Mouse (Mus musculus): ENCODE results near the gene Drg1. TPM values are rescaled to one million over a fixed set of nuclear protein-coding genes. Genes with fewer than 3 reads are reported as not detected.
A peak's percentile ranks its signal among the peaks of the same experiment; 100 is the strongest.

Gene Drg1
- polyA plus RNA-seq, 1 experiment from 2014 or later = 249 TPM

DNA sequence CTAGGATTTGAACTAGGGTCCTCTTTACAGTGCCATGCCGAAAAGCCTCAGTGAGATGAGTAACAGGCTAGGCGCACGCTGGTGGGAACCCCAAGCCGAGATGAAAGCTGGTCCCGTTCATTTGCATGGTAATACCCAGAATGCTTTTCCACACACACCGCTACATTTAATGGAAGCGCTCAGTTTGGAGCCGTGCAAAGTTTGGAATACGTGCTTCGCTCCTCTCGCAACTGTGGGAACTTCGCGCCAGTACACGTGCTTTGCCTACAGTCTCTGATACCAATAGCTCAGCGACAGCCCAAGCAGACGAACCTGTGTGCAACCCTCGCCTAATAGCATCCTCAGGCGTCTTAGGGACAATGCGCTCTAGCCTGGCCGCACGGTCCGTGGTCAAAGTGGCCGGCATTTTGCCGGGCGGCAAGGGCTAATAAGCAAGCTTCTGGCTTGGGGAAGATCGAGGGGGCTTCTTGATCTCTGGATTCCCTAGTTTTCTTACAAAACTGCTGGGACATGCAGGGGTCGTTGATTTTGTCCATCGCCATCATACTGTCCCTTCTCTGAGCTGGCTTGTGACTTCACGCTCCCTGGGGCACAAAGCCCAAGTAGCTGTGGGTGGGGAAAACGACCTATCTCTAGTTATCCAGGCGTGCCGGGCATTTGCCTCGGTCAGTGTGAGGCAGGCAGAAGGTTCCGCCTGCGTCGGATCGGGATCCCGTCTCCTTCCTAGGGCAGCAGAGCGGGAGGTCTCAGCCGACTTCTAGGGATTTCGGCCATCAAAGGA, 22.5 kb upstream of the Drg1 start, which contains the start of gene Patz1:
TSS of gene Patz1 (plus strand) at position 354 of the 781 bp plus-strand sequence.
- ATAC-seq (replicated peaks) = no peak; the same call in 1 of the 2 replicates

DNA sequence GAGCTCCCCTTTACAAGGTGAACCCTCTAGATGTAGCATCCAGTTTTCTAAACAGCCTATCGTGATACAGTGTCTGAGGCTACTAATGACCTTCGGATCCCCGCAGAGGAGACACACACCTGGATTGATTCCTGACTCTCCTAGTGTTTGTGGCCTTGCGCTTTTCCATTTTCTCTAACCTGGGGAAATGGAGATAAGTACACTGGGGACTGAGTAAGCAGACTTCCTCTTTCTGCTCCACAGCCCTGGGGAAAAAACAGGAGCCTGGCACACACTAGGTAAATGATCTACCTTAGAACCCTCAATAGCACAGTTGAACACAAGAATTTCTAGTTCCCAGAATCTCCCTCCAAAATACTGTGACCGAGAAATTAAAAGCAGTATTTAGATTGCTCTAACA, 21.7 kb upstream of the Drg1 start:
- peak overlapping the region; percentile 93 for H3K4me2 ChIP-seq (replicated peaks)
- H3K4me3 ChIP-seq = no peak overlapping the region; the same call in 1 of the 2 replicates
- H3K9ac ChIP-seq (replicated peaks) = 0 out of 2 replicates have a peak overlapping the region, but pooled peaks have one; percentile 99
- no peak for ATAC-seq (replicated peaks)
- peak overlapping the region; percentile 100 for H3K27ac ChIP-seq (replicated peaks)
- no peaks in the 10 kb centered on the region for H3K27me3 ChIP-seq
- no peaks in the 10 kb centered on the region for H3K36me3 ChIP-seq
- 66% methylated on average over 5 of the region's 5 CpGs for WGBS
- H3K4me1 ChIP-seq = peaks cover 19% of the 10 kb centered on the region
- H3K9me3 ChIP-seq = no peaks in the 10 kb centered on the region

More for the DNA sequence above, 22.5 kb upstream of the Drg1 start, which contains the start of gene Patz1:
- 0% methylated on average over 41 of the region's 41 CpGs for WGBS
- peak within 1 kb of the TSS; percentile 93 for H3K4me2 ChIP-seq (replicated peaks)
- H3K9ac ChIP-seq (replicated peaks) = peak within 1 kb of the TSS; percentile 99
- H3K9me3 ChIP-seq = no peaks in the 10 kb centered on the region
- H3K4me3 ChIP-seq = peak within 1 kb of the TSS; percentile 75
- H3K27ac ChIP-seq (replicated peaks) = peak within 1 kb of the TSS; percentile 100
- H3K36me3 ChIP-seq = no peaks in the 10 kb centered on the region
- no peaks in the 10 kb centered on the region for H3K27me3 ChIP-seq
- peaks cover 27% of the 10 kb centered on the region for H3K4me1 ChIP-seq

- peak overlapping the region; percentile 100 for H3K27ac ChIP-seq (replicated peaks)
- no peak overlapping the region for H3K4me2 ChIP-seq (replicated peaks)
- ATAC-seq (replicated peaks) = no peak
- H3K27me3 ChIP-seq = no peaks in the 10 kb centered on the region
- H3K9ac ChIP-seq (replicated peaks) = no peak overlapping the region
- H3K4me1 ChIP-seq = peaks cover 15% of the 10 kb centered on the region
- H3K4me3 ChIP-seq = no peak overlapping the region
- H3K9me3 ChIP-seq = no peaks in the 10 kb centered on the region
- WGBS = 23% methylated on average over 6 of the region's 6 CpGs
- no peaks in the 10 kb centered on the region for H3K36me3 ChIP-seq
Observed at GRCm38 (mm10) chr11:3287131-3287530, 20.9 kb upstream of the Drg1 start.

DNA sequence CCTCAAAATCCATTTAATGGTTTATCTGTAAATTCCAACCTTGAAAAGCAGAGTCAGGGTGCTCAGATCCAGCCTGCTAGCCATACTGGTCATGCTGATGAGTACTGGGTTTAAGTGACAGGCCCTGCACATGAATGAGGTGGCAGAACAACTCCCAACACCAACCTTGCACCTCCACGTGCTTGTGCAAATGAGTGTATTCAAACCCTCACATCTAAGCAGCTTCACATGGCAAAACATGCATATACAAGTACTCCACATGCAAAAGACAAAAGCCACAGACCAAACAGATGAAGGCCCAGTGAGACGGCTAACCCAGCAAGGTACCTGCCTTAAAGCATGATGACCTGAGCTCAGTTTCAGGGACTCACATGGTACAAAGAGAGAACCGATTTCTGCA, 19.7 kb upstream of the Drg1 start:
- no peak for ATAC-seq (replicated peaks)
- 86% methylated on average over 3 of the region's 3 CpGs for WGBS
- Histone ChIP-seq H3K9me3 (no peaks in the 10 kb centered on the region; the same call in 1 of the 2 replicates), H3K4me1 (peaks cover 15% of the 10 kb centered on the region), H3K27ac (replicated peaks) (no peak overlapping the region), H3K4me3 (no peak overlapping the region), H3K4me2 (replicated peaks) (no peak overlapping the region), H3K36me3 (no peaks in the 10 kb centered on the region), H3K27me3 (no peaks in the 10 kb centered on the region), H3K9ac (replicated peaks) (no peak overlapping the region)

DNA sequence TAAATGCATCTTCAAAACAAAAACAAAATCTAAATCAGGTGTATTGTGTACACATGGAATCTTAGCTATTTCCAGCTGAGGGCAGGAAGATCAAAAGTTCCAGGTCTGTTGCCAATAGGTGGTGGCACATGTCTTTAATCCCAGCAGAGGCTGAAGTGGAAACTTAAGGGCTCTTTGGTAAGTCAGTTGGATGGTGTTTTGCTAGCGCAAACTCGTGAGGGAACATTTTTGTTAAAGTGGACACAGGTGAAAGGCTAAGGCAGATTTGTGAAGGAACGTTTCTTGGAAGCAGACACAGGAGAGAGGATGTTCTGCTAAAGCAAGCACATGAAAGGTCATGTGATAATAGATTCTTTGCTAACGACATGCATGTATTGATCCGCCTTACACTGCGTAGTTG, 17.4 kb upstream of the Drg1 start:
- ATAC-seq (replicated peaks) = no peak
- H3K9ac ChIP-seq (replicated peaks) = no peak overlapping the region

DNA sequence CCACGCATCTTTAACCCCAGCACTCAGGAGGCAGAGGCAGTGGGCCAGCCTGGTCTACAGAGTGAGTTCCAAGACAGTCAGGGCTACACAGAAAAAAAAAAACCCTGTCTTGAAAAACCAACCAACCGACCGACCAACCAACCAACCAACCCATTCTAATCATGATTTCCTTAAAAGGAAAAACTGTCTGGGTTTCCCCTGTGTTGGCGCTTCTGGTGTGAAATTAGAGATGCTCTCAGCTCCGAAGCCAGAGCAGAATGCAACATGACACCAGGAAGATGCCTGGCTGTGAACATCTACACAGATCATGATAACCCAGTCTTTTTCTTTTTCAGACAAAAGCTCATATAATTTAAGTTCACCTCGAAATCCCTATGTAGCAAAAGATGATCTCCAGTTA, 16.7 kb upstream of the Drg1 start:
- no peak overlapping the region for H3K9ac ChIP-seq (replicated peaks)
- H3K9me3 ChIP-seq = no peaks in the 10 kb centered on the region; the same call in 1 of the 2 replicates
- H3K4me2 ChIP-seq (replicated peaks) = no peak overlapping the region
- 91% methylated on average over 6 of the region's 6 CpGs for WGBS
- no peak for ATAC-seq (replicated peaks)
- H3K36me3 ChIP-seq = no peaks in the 10 kb centered on the region
- peaks cover 7% of the 10 kb centered on the region; the same call in 1 of the 2 replicates for H3K4me1 ChIP-seq
- H3K27ac ChIP-seq (replicated peaks) = no peak overlapping the region
- H3K27me3 ChIP-seq = no peaks in the 10 kb centered on the region
- H3K4me3 ChIP-seq = no peak overlapping the region

More for the DNA sequence above, 17.4 kb upstream of the Drg1 start:
- 91% methylated on average over 6 of the region's 6 CpGs for WGBS
- H3K4me1 ChIP-seq = peaks cover 13% of the 10 kb centered on the region
- H3K4me2 ChIP-seq (replicated peaks) = no peak overlapping the region
- no peaks in the 10 kb centered on the region for H3K36me3 ChIP-seq
- H3K27me3 ChIP-seq = no peaks in the 10 kb centered on the region
- no peak overlapping the region for H3K27ac ChIP-seq (replicated peaks)
- no peak overlapping the region for H3K4me3 ChIP-seq
- no peaks in the 10 kb centered on the region; the same call in 1 of the 2 replicates for H3K9me3 ChIP-seq

- no peak for ATAC-seq (replicated peaks)
- Histone ChIP-seq H3K9me3 (no peaks in the 10 kb centered on the region; the same call in 1 of the 2 replicates), H3K9ac (replicated peaks) (no peak overlapping the region), H3K27me3 (no peaks in the 10 kb centered on the region), H3K27ac (replicated peaks) (no peak overlapping the region), H3K36me3 (no peaks in the 10 kb centered on the region), H3K4me3 (no peak overlapping the region), H3K4me1 (no peaks in the 10 kb centered on the region), H3K4me2 (replicated peaks) (no peak overlapping the region)
- WGBS = 77% methylated on average over 2 of the region's 2 CpGs
Observed at GRCm38 (mm10) chr11:3279729-3280128, 13.5 kb upstream of the Drg1 start.

DNA sequence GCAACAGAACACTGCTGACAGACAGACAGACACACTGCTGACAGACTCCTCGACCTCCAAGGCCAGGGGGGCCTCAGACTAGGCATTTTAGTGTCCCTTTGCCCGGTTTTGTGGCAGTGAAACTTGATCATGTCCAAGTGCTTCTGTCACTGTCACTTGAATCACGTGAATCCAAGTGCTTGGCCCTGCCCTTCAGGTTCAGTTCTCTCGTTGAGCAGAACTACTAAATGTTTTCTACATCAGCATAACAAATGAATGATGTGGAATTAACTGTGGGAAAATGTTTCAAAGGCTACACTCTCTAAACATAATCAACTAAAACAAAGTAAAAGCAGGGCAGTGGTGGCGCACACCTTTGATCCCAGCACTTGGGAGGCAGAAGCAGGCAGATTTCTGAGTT, 12.1 kb upstream of the Drg1 start:
- Histone ChIP-seq H3K36me3 (no peaks in the 10 kb centered on the region), H3K9me3 (no peaks in the 10 kb centered on the region; the same call in 1 of the 2 replicates), H3K4me2 (replicated peaks) (no peak overlapping the region), H3K4me3 (no peak overlapping the region), H3K27me3 (no peaks in the 10 kb centered on the region), H3K27ac (replicated peaks) (no peak overlapping the region), H3K4me1 (no peaks in the 10 kb centered on the region), H3K9ac (replicated peaks) (no peak overlapping the region)
- 60% methylated on average over 5 of the region's 5 CpGs for WGBS
- ATAC-seq (replicated peaks) = no peak

GRCm38 (mm10) chr11:3269241-3269640, 3.0 kb upstream of the Drg1 start:
- Histone ChIP-seq H3K27me3 (no peaks in the 10 kb centered on the region), H3K36me3 (peaks cover 1% of the 10 kb centered on the region; the same call in 1 of the 2 replicates), H3K9me3 (no peaks in the 10 kb centered on the region), H3K4me3 (no peak overlapping the region), H3K27ac (replicated peaks) (no peak overlapping the region), H3K9ac (replicated peaks) (no peak overlapping the region), H3K4me1 (peaks cover 23% of the 10 kb centered on the region), H3K4me2 (replicated peaks) (no peak overlapping the region)
- no peak for ATAC-seq (replicated peaks)
- 28% methylated on average over 4 of the region's 4 CpGs for WGBS

- peak overlapping the region; percentile 99; the same call in 1 of the 2 replicates for H3K9ac ChIP-seq (replicated peaks)
- H3K36me3 ChIP-seq = peaks cover 16% of the 10 kb centered on the region
- H3K27ac ChIP-seq (replicated peaks) = peak overlapping the region; percentile 95
- WGBS = 51% methylated on average over 7 of the region's 7 CpGs
- H3K9me3 ChIP-seq = no peaks in the 10 kb centered on the region
- ATAC-seq (replicated peaks) = no peak
- no peaks in the 10 kb centered on the region for H3K27me3 ChIP-seq
- H3K4me1 ChIP-seq = peaks cover 36% of the 10 kb centered on the region
- H3K4me2 ChIP-seq (replicated peaks) = peak overlapping the region; percentile 39
- H3K4me3 ChIP-seq = peak overlapping the region; percentile 87
Observed at GRCm38 (mm10) chr11:3267133-3267532, 918 bp upstream of the Drg1 start.

DNA sequence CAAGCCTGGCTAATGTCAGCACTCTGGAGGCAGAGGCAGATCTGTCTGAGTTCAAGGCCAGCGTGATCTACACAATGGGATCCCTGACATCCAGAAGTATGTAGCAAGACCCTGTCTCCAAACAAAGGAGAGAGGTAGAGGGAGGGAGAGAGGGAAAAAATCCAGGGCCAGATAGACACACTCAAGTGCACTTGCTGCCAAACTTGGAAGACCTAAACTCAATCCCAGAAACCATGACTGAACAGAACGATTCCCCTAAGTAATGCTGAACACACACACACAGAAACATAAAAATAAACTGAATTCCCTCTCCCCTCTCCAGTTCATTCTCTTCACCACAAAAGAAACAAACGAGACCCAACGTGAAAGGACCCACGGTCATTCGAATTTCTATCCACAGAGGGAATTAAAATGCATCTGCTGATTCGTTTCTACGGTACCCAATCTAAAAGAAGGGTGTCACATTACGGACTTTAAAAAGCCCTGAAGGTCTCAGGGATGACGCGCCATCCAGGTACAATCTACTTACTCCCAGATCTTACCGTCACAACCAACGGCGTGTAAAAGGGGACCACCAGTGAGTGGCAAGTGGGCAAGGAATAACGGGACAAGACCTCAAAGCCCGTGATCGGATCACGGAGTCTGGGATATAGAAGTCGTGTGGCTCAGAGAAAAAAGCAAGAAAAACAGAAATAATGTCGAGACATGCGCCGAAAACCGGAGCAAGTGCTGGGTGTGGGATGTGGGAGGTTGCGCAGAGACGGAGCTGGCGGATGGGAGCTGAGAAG, 730 bp downstream of the Drg1 start:
- H3K4me2 ChIP-seq (replicated peaks) = peak overlapping the region; percentile 57
- peak overlapping the region; percentile 99 for H3K9ac ChIP-seq (replicated peaks)
- H3K4me3 ChIP-seq = peak overlapping the region; percentile 87
- no peaks in the 10 kb centered on the region for H3K9me3 ChIP-seq
- no peaks in the 10 kb centered on the region for H3K27me3 ChIP-seq
- peaks cover 33% of the 10 kb centered on the region for H3K36me3 ChIP-seq
- H3K4me1 ChIP-seq = peaks cover 36% of the 10 kb centered on the region
- WGBS = 1% methylated on average over 26 of the region's 26 CpGs
- H3K27ac ChIP-seq (replicated peaks) = peak overlapping the region; percentile 95
- no peak; the same call in 1 of the 2 replicates for ATAC-seq (replicated peaks)

GRCm38 (mm10) chr11:3259537-3259936, 6.7 kb downstream of the Drg1 start:
- no peak overlapping the region for H3K9ac ChIP-seq (replicated peaks)
- no peaks in the 10 kb centered on the region for H3K27me3 ChIP-seq
- no peak overlapping the region for H3K4me2 ChIP-seq (replicated peaks)
- whole genome bisulfite sequencing = 90% methylated on average over 1 of the region's 1 CpGs
- H3K27ac ChIP-seq (replicated peaks) = no peak overlapping the region
- H3K4me3 ChIP-seq = no peak overlapping the region
- peaks cover 85% of the 10 kb centered on the region for H3K36me3 ChIP-seq
- no peak for ATAC-seq (replicated peaks)
- H3K9me3 ChIP-seq = no peaks in the 10 kb centered on the region
- peaks cover 16% of the 10 kb centered on the region for H3K4me1 ChIP-seq
